Mouse (Mus musculus) bone marrow, adult 2 months (tissue): ENCODE measurements around the gene Dcbld1.

Source experiments
- CTCF ChIP-seq: fragments of 200-500 bp; IDR thresholded peaks from 2 replicates; pipeline ENCODE4 v1.5.1; 2011; ENCODE audit warnings: low read length, control low read depth; ENCODE audit not compliant: control insufficient read depth, insufficient read depth
- POLR2A ChIP-seq: fragments of 200-500 bp; IDR thresholded peaks from 2 replicates; pipeline ENCODE4 v1.6.1; 2011; ENCODE audit warnings: low read depth, mild to moderate bottlenecking, control low read depth, low read length, borderline replicate concordance; ENCODE audit not compliant: control insufficient read depth

DNA sequence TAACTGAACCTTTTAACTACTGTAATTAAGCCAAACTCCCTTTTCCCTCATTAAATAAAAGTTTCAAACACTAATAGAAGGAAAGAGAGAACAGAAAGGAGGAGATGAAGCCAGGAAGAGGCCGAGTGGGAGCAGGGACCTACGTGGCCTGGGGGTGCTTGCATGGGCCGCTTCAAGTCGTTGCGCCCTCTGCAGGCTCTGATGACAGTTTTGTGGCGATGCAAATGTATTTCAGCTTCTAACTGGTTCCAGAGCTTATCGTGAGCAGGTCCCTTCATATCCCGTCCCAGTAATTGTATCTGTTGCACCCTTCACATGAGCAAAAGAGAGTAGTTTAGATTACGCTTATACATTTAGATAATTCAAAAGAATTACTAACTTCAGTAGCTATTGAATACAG, 119.8 kb downstream of the Dcbld1 start:
- TF ChIP-seq CTCF = no peak
- TF ChIP-seq POLR2A = no peak
